Mouse (Mus musculus) fibroblast of lung, adult 2 months (primary cell): ENCODE measurements around the gene Pik3r6.
A peak's percentile ranks its signal among the peaks of the same experiment; 100 is the strongest.

ENCODE experiments used
- DNase-seq: peaks from one replicate; pipeline ENCODE4 v3.0.0-alpha.2; 2011; ENCODE audit warnings: low read depth

Pik3r6 gene

DNA sequence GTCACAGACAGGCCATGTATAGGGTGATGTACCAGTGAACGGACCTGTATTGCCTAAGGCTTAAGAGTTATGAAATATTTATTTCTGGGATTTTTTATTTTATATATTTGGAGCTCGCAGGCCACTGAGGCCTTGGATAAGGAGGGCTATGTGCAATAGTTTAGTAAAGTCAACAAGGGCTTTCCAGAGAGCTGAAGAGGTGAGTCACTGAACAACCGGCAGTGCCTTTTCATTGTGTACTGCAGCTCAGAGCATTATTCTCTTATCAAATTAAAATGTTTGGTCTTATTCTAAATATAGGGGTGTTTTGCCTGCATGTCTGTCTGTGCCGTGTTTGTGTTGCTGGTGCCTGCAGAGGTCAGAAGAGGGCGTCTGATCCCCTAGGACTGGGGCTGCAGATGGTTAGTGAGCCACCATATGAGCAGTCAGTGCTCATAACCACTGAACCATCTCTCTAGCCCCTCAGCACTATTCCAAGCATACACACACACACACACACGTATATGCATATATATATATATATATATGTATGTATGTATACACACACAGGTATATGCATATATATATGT, 14.5 kb upstream of the Pik3r6 start:
- DNase-seq: no peak

- DNase-seq: no peak
Measured at GRCm38 (mm10) chr11:68489236-68489635, 13.6 kb upstream of the Pik3r6 start.

GRCm38 (mm10) chr11:68492592-68492991, 10.2 kb upstream of the Pik3r6 start:
- no peak for DNase-seq

- no peak for DNase-seq
Measured at GRCm38 (mm10) chr11:68493760-68494159, 9.1 kb upstream of the Pik3r6 start.

DNA sequence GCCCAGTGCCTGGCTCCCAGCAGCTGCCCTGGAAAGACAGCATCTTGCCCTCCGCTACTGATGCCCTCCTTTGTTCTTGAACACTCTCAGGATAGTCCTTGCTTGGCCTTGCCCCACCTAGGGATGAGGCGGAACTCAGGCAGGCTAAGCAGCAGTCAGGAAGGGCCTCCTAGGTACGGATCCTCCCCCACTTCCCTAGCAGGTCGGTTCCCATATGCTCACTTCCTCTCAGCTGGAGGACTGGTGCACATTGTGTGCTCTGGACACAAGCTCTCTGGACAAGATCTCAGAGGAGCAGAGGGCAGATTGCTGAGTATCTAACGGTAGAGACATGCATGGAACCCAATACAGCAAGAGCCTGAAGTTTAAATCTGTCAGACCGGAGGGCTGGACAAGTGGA, 5.7 kb upstream of the Pik3r6 start:
- no peak for DNase-seq

DNA sequence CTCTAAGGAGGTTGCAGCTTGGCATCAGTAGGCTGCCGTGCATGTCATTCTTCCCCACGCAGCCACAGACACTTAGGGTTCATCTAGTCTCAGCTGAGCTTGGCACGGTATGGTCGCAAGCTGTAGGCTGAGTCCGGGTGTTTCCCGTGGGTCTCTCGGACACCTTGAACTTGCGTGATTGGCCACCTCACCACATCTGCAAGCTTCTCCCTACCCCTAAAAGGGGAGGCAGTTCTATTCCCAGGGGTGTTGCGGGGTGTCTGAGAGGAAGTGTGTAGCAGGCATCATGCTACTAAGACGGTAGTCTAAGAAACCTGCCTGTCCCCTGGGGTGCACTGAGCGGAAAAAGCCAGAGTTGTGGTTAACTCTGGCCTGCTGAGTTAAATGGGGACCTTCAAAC, 4.3 kb upstream of the Pik3r6 start:
- DNase-seq: no peak

DNA sequence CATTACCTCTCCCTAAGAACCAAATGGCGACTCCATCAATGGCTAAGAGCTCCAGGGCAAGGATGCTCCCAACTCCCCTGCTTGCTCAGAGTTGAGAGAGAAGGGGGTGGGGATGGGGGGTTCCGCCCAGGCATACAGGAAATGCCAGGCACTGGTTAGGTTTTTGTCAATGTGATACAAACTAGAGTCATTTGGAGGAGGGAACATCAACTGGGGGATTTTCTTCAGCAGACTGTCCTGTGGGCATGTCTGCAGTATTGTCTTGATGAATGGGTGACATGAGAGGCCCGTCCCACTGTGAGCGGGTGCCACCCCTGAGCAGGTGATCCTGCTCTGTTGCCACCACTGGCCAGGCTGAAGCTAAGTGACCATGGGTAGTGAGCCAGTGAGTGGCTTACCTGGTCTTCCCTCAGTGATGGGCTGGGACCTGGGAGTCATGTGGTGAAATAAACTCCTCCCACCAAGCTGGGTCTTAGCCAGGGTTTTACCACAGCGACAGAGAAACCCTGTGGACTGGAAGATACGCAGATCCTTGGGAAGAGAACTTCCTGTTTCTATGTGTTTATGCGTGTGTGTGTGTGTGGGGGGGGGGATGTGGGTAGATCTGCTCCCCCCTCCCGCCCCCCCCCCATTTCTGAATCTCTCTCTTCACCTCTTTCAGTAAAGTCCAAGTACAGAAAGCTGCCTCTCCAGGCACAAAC, 3.7 kb upstream of the Pik3r6 start:
- no peak for DNase-seq

GRCm38 (mm10) chr11:68500949-68501350, 1.9 kb upstream of the Pik3r6 start:
- DNase-seq: no peak

- DNase-seq: no peak
Measured at GRCm38 (mm10) chr11:68502408-68502807, 411 bp upstream of the Pik3r6 start.

DNA sequence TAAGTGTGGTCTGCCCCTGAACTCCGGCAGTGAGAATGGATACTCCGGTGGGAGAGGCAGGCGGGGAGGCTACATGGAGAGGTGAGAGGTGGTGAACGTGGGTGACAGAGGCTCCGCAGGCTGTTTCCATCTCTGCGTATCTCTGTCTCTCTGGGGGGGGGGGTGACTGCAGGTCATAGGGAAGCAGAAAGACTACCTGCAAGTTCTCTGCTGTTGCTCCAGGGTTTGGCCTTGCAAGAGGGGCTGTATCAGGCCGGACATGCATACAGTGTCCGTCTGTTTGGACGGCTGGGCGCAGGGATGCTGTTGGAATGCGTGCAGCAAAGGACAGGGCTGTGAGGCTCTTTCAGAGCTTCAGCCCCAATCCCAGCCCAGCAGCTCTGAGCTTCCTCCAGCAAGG, 2.1 kb downstream of the Pik3r6 start:
- no peak for DNase-seq

GRCm38 (mm10) chr11:68507246-68507645, 4.4 kb downstream of the Pik3r6 start:
- no peak for DNase-seq

- DNase-seq: no peak
Measured at GRCm38 (mm10) chr11:68508619-68509018, 5.8 kb downstream of the Pik3r6 start.

GRCm38 (mm10) chr11:68509194-68509593, 6.4 kb downstream of the Pik3r6 start:
- DNase-seq: no peak

- peak; percentile 15 for DNase-seq
Measured at GRCm38 (mm10) chr11:68513969-68514368, 11.2 kb downstream of the Pik3r6 start.

DNA sequence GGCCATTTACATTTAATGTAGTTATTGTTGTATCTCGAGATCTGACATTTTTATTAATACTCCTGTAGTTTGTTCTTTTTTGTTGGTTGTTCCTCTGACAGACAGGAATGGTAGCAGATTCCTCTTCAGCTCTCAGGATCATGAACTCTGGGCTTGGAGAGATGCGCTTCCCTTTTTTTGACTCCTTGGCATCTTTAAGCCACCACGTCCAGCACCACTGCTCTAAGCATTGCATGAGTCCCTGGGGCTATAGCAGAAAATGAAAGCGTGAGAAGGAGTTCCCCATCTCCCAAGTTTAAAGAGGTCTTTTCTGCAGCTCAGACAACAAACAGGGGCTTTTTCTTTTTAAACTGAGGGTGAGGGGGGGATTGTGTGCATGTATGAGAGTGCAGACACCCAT, 16.5 kb downstream of the Pik3r6 start:
- no peak for DNase-seq

- DNase-seq: no peak
Measured at GRCm38 (mm10) chr11:68519815-68520214, 17.0 kb downstream of the Pik3r6 start.

GRCm38 (mm10) chr11:68520439-68520838, 17.6 kb downstream of the Pik3r6 start:
- DNase-seq: no peak

- no peak for DNase-seq
Measured at GRCm38 (mm10) chr11:68521352-68521751, 18.5 kb downstream of the Pik3r6 start.

DNA sequence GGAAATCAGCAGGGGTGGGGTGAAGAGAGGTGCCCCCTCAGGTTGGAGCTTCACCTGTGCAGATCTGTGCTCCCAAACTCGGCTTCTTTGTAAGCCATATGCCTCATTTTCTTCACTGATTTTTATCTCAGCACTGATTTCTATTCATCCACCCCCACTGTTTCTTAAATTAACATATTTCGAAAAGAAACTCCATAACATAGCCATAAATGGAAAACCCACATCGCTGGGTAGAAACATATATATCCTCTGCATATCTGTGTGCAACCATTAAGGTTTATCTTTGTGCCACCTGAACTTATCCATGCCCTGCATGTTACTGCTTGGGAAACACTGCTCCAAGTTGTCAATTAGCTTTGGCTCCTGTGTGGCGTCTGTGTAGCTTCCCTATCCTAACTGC, 23.6 kb downstream of the Pik3r6 start:
- no peak for DNase-seq

DNA sequence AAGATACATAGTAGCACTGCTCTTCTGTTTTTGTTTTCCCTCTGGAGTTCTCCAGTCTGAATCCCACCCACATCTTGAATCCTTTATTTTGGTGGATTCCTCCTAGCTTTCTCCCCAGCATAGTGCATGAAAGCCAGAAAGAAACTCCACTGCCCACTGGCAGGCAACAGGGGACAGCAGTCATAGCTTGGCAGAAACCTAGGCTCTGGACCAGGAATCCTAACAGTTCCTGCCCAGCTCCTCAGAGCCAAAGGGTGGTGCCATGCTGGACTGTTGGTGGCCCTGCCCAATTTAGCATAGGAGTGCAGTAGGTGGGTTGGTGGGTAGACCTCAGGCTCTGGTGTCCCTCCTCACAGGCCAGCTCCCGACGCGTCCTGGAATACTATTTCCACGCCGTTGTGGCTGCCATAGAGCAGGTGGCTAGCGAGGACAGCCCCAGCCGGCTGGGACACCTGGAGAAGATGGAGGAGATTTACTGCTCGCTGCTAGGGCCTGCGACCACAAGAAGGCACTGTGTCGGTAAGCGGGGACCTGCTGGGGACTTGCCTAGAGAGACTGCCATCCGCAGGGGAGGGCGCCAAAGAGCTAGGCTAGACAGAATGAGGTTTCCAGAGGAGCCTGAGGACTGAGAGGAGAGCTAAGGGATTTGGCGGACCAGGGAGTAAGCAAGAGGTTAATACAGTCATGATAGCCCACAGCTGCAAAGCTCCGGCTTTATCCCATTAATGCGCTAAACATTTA, 28.4 kb downstream of the Pik3r6 start:
- DNase-seq: peak; percentile 7

- no peak for DNase-seq
Measured at GRCm38 (mm10) chr11:68531941-68532535, 29.2 kb downstream of the Pik3r6 start.

DNA sequence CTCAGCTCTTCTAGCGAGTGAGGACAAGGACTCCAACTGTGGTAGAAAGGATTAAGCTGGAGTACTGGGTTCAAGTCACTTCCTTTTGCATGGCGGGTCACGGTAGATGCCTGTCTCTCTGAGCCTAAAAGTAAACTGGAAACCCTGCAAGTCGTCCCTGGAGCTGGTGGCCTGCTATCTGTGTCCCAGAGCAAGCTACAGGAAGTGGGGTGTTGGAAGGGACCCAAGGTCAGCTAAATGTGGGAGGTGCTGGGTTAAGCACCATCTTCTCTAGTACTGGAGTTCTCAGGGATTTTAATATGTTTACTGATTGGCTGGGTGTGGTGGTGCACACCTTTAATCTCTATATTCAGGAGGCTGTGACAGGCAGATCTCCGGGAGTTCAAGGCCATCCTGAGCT, 30.0 kb downstream of the Pik3r6 start:
- DNase-seq: no peak

DNA sequence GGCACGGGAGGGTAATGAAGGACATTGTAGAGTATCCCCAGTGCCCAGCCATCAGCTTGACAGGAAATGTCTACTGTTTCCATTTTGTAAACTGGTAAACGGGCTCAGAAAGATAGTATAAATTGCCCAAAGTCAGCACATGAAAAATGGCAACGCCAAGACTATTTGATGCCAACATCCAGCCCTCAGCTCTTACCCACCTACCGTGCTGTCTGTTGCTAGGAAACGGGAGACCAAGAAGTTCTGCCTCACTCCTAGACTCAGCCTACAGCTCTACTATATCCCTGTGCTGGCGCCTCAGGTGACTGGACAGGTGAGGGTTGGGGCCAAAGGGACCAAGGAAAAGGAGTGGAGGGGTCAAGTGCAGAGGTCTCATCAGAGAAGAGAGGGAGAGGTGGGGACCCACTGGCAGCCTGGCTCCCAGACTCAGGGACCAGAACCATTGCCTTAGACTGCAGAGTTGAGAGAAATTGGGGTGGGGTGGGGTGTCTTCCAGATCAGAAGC, 31.2 kb downstream of the Pik3r6 start:
- no peak for DNase-seq
